8 mouse cellular contexts compared by ENCODE assay signal in the genomic region with DNA sequence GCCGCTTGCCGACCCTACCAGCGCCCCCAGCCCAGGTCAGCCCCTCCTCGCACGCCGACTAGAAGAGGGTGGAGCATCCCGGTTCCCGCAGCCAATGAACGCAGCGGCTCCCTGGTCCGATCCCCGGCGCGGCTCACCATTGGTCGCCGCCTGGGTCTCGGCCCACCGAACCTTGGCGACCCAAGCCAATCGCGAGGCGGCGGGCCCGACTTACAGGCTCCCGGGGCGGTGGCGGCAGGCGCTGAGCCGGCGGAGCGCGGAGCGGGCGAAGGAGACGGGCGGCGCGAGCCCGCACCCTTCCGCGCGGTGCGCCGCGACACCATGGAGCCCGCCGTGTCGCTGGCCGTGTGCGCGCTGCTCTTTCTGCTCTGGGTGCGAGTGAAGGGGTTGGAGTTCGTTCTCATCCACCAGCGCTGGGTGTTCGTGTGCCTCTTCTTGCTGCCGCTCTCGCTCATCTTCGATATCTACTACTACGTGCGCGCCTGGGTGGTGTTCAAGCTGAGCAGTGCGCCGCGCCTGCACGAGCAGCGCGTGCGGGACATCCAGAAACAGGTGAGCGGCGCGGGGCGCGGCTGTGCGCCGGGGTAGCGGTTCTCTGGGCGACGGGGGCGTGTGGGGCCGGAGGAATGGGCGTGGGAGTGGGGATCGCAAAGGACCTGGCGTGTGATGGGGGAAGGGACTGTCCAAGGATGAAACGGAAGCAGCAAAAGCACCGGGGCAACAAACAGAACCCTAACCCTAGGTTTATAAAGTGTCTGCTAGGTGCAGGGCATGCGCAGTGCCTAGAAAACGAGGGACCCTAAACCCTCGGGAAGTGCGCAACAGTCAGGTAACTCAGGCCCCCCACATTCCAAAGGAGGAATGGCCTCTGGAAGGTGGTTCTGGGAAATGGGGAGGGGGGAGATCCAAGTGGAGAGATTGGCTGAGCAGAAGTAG. TPM values are rescaled to one million over a fixed set of nuclear protein-coding genes. Genes with fewer than 3 reads are reported as not detected.
DNase-seq lines count a peak whose midpoint lies in the region; ATAC-seq and TF ChIP-seq lines count a peak whose summit lies in the region.

Dhcr24 (plus strand) TSS at position 193 of the 936 bp plus-strand sequence.

- H3K4me3 ChIP-seq in bone marrow macrophage, adult 2 months (ENCODE audit: insufficient read depth, low read length): peak within 1 kb of the TSS; percentile 83
- H3K4me3 ChIP-seq in embryonic fibroblast, embryonic 13.5 days (ENCODE audit: insufficient read depth, low read length): peak within 1 kb of the TSS; percentile 93
- H3K4me3 ChIP-seq in heart, embryonic 10.5 days: peak within 1 kb of the TSS; percentile 99
- H3K4me3 ChIP-seq in kidney, embryonic 15.5 days (replicated peaks): peak within 1 kb of the TSS; percentile 91

- no peak for TF ChIP-seq CTCF in bone marrow macrophage, adult 2 months (IDR thresholded peaks at IDR 0.05; ENCODE audit: low read depth, low read length)
- TF ChIP-seq CTCF in embryonic fibroblast, embryonic 13.5 days (IDR thresholded peaks at IDR 0.05; ENCODE audit: borderline replicate concordance, insufficient read depth, low read length): no peak

- peak within 1 kb of the TSS; percentile 72 for H3K9ac ChIP-seq in kidney, embryonic 15.5 days

- no peaks in the 10 kb centered on the region for H3K9me3 ChIP-seq in heart, embryonic 10.5 days
- no peaks in the 10 kb centered on the region for H3K9me3 ChIP-seq in kidney, embryonic 15.5 days (replicated peaks)

- peaks cover 30% of the 10 kb centered on the region for H3K36me3 ChIP-seq in heart, embryonic 10.5 days
- peaks cover 28% of the 10 kb centered on the region for H3K36me3 ChIP-seq in kidney, embryonic 15.5 days

- no peak for TF ChIP-seq POLR2A in bone marrow macrophage, adult 2 months (IDR thresholded peaks at IDR 0.05; ENCODE audit: borderline replicate concordance, low read depth, low read length)
- TF ChIP-seq POLR2A in embryonic fibroblast, embryonic 13.5 days (IDR thresholded peaks at IDR 0.05; ENCODE audit: low read depth, low read length): peak; percentile 82

- H3K27me3 ChIP-seq in heart, embryonic 10.5 days (ENCODE audit: insufficient read depth, poor library complexity, severe bottlenecking): 0 out of 2 replicates have a peak, but pooled peaks cover under 1% of the 10 kb centered on the region
- H3K27me3 ChIP-seq in kidney, embryonic 15.5 days: no peaks in the 10 kb centered on the region

- H3K27ac ChIP-seq in bone marrow macrophage, adult 2 months (ENCODE audit: insufficient read depth, low read depth, low read length): peak within 1 kb of the TSS; percentile 37
- no peak within 1 kb of the TSS for H3K27ac ChIP-seq in embryonic fibroblast, embryonic 13.5 days (ENCODE audit: insufficient read depth, low read length)
- H3K27ac ChIP-seq in heart, embryonic 10.5 days: peak within 1 kb of the TSS; percentile 95
- peak within 1 kb of the TSS; percentile 90 for H3K27ac ChIP-seq in kidney, embryonic 15.5 days

- ATAC-seq in kidney, embryonic 15.5 days (replicated peaks; ENCODE audit: low FRiP score): peak; percentile 97
- ATAC-seq in monocyte, adult 5-6 weeks (replicated peaks; ENCODE audit: insufficient number of reproducible peaks, low FRiP score, low TSS enrichment, poor library complexity, severe bottlenecking): peak; percentile 59

- H3K4me2 ChIP-seq in kidney, embryonic 15.5 days: peak within 1 kb of the TSS; percentile 96

- DNase-seq in A20 (ENCODE audit: low read depth, low spot score) (peak; percentile 96), liver (peak; percentile 96)
- peak; percentile 98 for DNase-seq in heart, embryonic 10.5 days (ENCODE audit: low spot score)
- DNase-seq in spleen, postnatal 4 days (ENCODE audit: low spot score in 2 of 2): peak; percentile 79 to 88

- H3K4me1 ChIP-seq in bone marrow macrophage, adult 2 months (ENCODE audit: control insufficient read depth, insufficient read depth, low read length): peaks cover 23% of the 10 kb centered on the region
- peaks cover 14% of the 10 kb centered on the region for H3K4me1 ChIP-seq in embryonic fibroblast, embryonic 13.5 days (ENCODE audit: control insufficient read depth, insufficient read depth, low read length)
- peaks cover 32% of the 10 kb centered on the region for H3K4me1 ChIP-seq in heart, embryonic 10.5 days
- H3K4me1 ChIP-seq in kidney, embryonic 15.5 days: peaks cover 43% of the 10 kb centered on the region

- WGBS in heart, embryonic 10.5 days: under 1% methylated on average over 89 of the region's 89 CpGs
- under 1% methylated on average over 89 of the region's 89 CpGs for WGBS in kidney, embryonic 15.5 days

RNA-seq across cellular contexts. Expression of gene Dhcr24, which starts in this region (rescaled TPM):
- polyA plus RNA-seq in bone marrow macrophage, adult 2 months (2012; ENCODE audit: insufficient read depth, insufficient read length, missing spikeins): 16.5 and 17.1 TPM in 2 replicates
- polyA plus RNA-seq in embryonic fibroblast, embryonic 13.5 days (2011; ENCODE audit: insufficient read length, low read depth, missing spikeins): 39.3 and 48.9 TPM in 2 replicates
- 6.1 and 9.7 TPM in 2 replicates for polyA plus RNA-seq in heart, embryonic 10.5 days (2016; fragmentation: Nextera tagmentation; extraction: Ambion mirVana)
- 4.6 and 4.8 TPM in 2 replicates for polyA plus RNA-seq in kidney, embryonic 15.5 days (2015; fragmentation: Nextera tagmentation; extraction: Ambion mirVana)
- total RNA-seq in monocyte, adult 5-6 weeks (2017): 2.5 to 7.5 TPM (median 3.2 TPM) in 3 replicates
